Mouse (Mus musculus) embryonic fibroblast, embryonic 13.5 days (primary cell): ENCODE data around the gene Eif2s1. TPM values are rescaled to one million over a fixed set of nuclear protein-coding genes. Genes with fewer than 3 reads are reported as not detected.
A peak's percentile ranks its signal among the peaks of the same experiment; 100 is the strongest.

Experiments used
- H3K27ac ChIP-seq: 2 replicates; pipeline ENCODE4 v1.5.1; 2012; ENCODE audit warnings: low read length, control low read depth, inconsistent platforms; ENCODE audit not compliant: insufficient read depth
- H3K4me1 ChIP-seq: 2 replicates; pipeline ENCODE4 v1.6.1; 2011; ENCODE audit warnings: low read length; ENCODE audit not compliant: control insufficient read depth, insufficient read depth
- H3K4me3 ChIP-seq: 2 replicates; pipeline ENCODE4 v1.5.1; 2011; ENCODE audit warnings: mild to moderate bottlenecking, control low read depth, low read length; ENCODE audit not compliant: insufficient read depth
- CTCF ChIP-seq: IDR thresholded peaks from 2 replicates; pipeline ENCODE4 v1.5.1; 2011; ENCODE audit warnings: mild to moderate bottlenecking, control low read depth, low read length, moderate library complexity, borderline replicate concordance; ENCODE audit not compliant: insufficient read depth
- POLR2A ChIP-seq: IDR thresholded peaks from 2 replicates; pipeline ENCODE4 v1.6.1; 2011; ENCODE audit warnings: low read depth, mild to moderate bottlenecking, control low read depth, low read length, moderate library complexity
- polyA plus RNA-seq: library from polyadenylated mRNA; stranded (reverse); fragments of >200 nt; gene quantifications from 2 replicates; pipeline ENCODE4 v1.2.4, GENCODE M21; 2011; ENCODE audit warnings: low read depth; ENCODE audit not compliant: missing spikeins, insufficient read length

Eif2s1 gene
- polyA plus RNA-seq, 1 experiment: 128 TPM

- H3K4me3 ChIP-seq: no peak overlapping the region
- TF ChIP-seq CTCF (no peak), POLR2A (no peak)
- no peaks in the 10 kb centered on the region for H3K4me1 ChIP-seq
- no peak overlapping the region for H3K27ac ChIP-seq
Measured at GRCm38 (mm10) chr12:78874581-78874980, 13.0 kb downstream of the Eif2s1 start.

DNA sequence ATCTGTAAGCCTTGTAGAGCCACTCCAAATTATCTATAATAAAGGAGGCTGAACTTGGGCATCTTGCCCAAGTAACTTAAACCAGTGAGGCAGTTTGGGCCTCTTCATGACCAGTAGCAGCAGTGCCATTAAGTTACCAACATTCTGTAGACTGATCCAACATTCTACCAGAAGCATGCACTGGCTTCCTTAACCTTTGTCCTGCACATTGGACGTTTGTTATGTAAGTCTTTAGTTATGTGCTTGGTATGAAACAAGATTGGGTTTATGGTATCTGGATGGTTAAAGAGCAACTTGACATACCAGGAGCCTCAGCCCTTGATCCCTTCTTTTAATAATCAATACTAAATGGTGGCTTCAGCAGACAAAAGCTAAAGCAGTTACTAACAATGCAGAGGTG is 28.4 kb downstream of the Eif2s1 start:
- no peaks in the 10 kb centered on the region for H3K4me1 ChIP-seq
- no peak overlapping the region for H3K4me3 ChIP-seq
- TF ChIP-seq POLR2A: no peak
- no peak for TF ChIP-seq CTCF
- no peak overlapping the region for H3K27ac ChIP-seq

DNA sequence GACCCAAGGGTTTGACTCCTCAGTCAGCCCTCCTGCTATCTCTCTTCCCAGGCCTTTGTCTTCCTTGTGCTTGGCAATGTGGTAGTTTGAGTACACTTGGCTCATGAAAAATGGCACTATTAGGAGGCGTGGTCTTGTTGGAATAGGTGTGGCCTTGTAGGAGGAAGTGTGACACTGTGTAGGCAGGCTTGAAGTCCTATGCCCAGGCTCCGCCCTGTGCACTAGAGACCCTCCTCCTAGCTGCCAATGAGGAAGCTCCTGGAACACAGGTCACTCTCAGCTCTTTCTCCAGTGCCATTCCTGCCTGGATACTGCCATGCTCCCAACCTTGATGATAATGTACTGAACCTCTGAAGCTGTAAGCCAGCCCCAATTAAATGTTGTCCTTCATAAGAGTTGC is 29.5 kb downstream of the Eif2s1 start:
- H3K27ac ChIP-seq: no peak overlapping the region
- H3K4me3 ChIP-seq: no peak overlapping the region
- no peaks in the 10 kb centered on the region for H3K4me1 ChIP-seq
- TF ChIP-seq POLR2A: no peak
- TF ChIP-seq CTCF: no peak

DNA sequence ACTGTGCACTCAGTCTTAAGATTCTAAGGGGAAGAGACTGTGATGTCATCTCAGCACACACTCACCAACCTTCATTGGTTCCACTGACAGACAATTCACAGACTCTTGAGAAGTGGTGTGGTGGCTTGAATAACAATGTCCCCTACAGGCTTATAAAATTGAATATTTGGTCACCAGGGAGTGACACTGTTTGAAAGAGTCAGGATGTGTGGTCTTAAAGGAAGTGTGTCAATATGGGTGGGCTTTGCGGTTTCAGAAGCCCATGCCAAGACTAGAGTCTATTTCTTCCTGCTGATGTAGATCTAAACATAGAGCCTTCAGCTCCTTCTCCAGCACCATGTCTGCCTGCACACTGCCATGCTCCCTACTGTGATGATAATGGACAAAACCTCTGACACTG is 36.2 kb downstream of the Eif2s1 start:
- Histone ChIP-seq H3K4me1 (peaks cover 2% of the 10 kb centered on the region; the same call in 1 of the 2 replicates), H3K4me3 (no peak overlapping the region), H3K27ac (no peak overlapping the region)
- no peak for TF ChIP-seq POLR2A
- no peak for TF ChIP-seq CTCF

- Histone ChIP-seq H3K27ac (no peak overlapping the region), H3K4me3 (no peak overlapping the region), H3K4me1 (peaks cover 2% of the 10 kb centered on the region; the same call in 1 of the 2 replicates)
- TF ChIP-seq CTCF (no peak), POLR2A (no peak)
Measured at GRCm38 (mm10) chr12:78901467-78901866, 39.8 kb downstream of the Eif2s1 start.

GRCm38 (mm10) chr12:78903313-78903712 is 41.7 kb downstream of the Eif2s1 start:
- Histone ChIP-seq H3K4me1 (peaks cover 5% of the 10 kb centered on the region; the same call in 1 of the 2 replicates), H3K27ac (no peak overlapping the region), H3K4me3 (no peak overlapping the region)
- TF ChIP-seq POLR2A (no peak), CTCF (no peak)

- TF ChIP-seq POLR2A (no peak), CTCF (no peak)
Measured at GRCm38 (mm10) chr12:78904499-78904898, 42.9 kb downstream of the Eif2s1 start.

GRCm38 (mm10) chr12:78906707-78907162 is 45.1 kb downstream of the Eif2s1 start, which contains the start of gene Plek2:
Gene Plek2, minus strand, starts transcription at chr12:78906964.
- TF ChIP-seq POLR2A (no peak), CTCF (no peak)
- no peak within 1 kb of the TSS for H3K27ac ChIP-seq
- peak within 1 kb of the TSS; percentile 14 for H3K4me3 ChIP-seq
- peaks cover 6% of the 10 kb centered on the region for H3K4me1 ChIP-seq

More at GRCm38 (mm10) chr12:78904499-78904898, 42.9 kb downstream of the Eif2s1 start:
- H3K27ac ChIP-seq: no peak overlapping the region
- H3K4me1 ChIP-seq: peaks cover 3% of the 10 kb centered on the region; the same call in 1 of the 2 replicates
- H3K4me3 ChIP-seq: no peak overlapping the region

GRCm38 (mm10) chr12:78908081-78908605 is 46.5 kb downstream of the Eif2s1 start:
- no peak overlapping the region for H3K4me3 ChIP-seq
- no peak for TF ChIP-seq CTCF
- no peak overlapping the region for H3K27ac ChIP-seq
- H3K4me1 ChIP-seq: peaks cover 6% of the 10 kb centered on the region

GRCm38 (mm10) chr12:78910684-78911461 is 49.3 kb downstream of the Eif2s1 start:
- Histone ChIP-seq H3K4me3 (no peak overlapping the region), H3K27ac (no peak overlapping the region), H3K4me1 (peaks cover 6% of the 10 kb centered on the region)
- TF ChIP-seq CTCF (no peak), POLR2A (no peak)
